Mouse (Mus musculus) mature B cell (primary cell): Measurements from ENCODE around the gene Map4k2.

ENCODE experiments used
- in situ Hi-C: fragments of 300-500 bp; cut with MboI; formaldehyde crosslinking; loops from 2 replicates; pipeline ENCODE4 v1.14.3; 2019

Gene Map4k2

GRCm38 (mm10) chr19:6315573-6315972 is 25.4 kb upstream of the Map4k2 start:
- in situ Hi-C loops = no loop called here

GRCm38 (mm10) chr19:6318145-6318544 is 22.8 kb upstream of the Map4k2 start:
- in situ Hi-C loops = no loop called here

DNA sequence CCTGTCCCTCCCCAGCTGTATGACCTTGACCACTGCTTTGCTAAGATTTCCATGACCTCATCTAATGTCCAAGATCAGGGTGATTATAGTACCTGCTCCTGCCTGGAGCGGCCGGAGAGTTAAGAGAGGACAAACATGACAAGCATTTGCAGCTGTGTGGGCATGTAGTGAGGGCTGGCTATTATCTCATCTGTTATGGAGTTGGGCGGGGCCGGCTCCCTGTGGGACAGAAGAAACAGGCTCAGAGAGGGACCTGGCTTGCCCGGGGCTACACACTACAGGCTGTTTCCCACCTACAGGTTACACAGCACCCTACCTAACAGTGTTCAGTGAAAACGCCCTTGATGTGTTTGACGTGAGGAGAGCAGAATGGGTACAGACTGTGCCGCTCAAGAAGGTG is 19.6 kb upstream of the Map4k2 start:
- in situ Hi-C loops = no loop called here

GRCm38 (mm10) chr19:6321786-6322621 is 18.9 kb upstream of the Map4k2 start:
- in situ Hi-C loops = no loop called here

DNA sequence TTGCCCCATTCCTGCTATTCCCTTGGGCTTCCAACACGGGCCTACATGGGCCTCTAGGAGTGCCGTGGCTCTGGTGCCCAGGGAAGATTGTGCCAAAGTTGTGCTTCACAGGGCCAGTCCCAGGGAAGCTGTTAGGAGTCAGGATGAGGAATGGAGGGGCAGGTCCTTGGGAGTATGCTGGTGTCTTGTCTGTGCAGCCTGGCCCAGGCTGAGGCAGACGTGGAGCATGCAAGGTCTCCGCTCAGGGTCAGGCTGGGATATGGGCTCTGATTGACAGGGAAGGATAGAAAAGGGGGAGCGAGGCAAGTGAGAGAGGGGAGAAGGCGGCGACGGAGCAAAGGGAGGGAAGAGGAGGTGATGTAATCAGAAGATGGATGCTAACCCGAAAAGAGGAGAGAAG is 16.2 kb upstream of the Map4k2 start:
- in situ Hi-C loops = no loop called here

- in situ Hi-C loops = no loop called here
Observed at GRCm38 (mm10) chr19:6331178-6331577, 9.8 kb upstream of the Map4k2 start.

GRCm38 (mm10) chr19:6331719-6332516 is 9.0 kb upstream of the Map4k2 start:
- in situ Hi-C loops = no loop called here

DNA sequence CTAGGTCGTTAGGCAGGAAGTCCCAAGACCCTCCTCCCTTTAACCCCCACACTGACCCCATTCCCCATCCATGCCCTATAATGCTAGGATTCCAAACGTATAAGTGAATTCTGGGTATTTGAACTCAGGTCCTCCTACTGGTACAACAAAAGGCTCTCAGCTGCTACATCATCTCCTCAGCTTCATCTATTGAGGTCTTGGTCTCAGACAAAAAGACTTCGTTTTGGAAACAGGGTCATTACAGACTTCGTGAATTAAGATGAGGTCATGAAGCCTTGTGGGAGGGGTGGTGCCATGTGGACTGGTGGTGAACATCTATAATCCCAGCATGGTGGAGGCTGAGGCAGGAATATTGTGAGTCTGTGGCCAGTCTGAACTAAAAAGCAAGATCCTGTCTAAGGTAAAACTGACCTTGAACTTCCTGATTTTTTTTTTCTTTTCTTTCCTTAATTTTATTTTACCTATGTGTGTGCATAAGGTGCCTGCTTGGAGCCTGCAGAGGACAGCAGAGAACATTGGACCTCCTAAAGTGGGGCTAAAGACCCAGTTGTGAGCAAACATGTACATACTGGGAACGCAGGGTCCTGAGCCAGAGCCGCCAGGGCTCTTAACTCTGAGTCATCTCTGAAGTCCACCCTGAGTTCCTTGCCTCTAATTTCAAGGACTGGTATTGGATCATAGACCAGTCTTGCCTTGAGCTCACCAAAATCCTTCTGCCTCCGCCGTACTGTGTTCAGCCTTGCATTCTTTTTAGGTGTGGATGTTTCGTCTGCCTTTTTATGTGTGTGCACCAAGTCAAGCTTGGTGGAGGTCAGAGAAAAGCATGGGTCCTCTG is 7.0 kb upstream of the Map4k2 start:
- in situ Hi-C loops = no loop called here

- in situ Hi-C loops = no loop called here
Observed at GRCm38 (mm10) chr19:6334673-6335457, 6.1 kb upstream of the Map4k2 start, which contains the start of gene Men1. TSS of gene Men1 (plus strand) at chr19:6334979.

- in situ Hi-C loops = no loop called here
Observed at GRCm38 (mm10) chr19:6335458-6335827, 5.5 kb upstream of the Map4k2 start.

GRCm38 (mm10) chr19:6336920-6337319 is 4.0 kb upstream of the Map4k2 start:
- in situ Hi-C loops = no loop called here

DNA sequence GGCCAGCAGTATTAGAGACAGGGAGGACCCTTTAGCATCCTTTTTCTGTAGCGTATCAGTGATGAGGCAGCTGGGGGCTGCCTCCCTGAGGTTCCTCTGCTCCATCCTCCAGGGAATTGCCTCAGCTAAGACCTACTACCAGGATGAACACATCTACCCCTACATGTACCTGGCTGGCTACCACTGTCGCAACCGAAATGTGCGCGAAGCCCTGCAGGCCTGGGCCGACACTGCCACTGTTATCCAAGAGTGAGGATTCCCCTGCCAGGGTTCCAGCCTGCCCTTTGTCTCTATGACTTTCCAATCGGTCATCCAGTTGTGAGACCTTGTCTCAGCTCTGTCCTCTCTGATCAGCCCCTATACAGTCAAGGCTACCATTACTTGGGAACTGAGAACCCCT is 2.8 kb upstream of the Map4k2 start:
- in situ Hi-C loops = no loop called here

DNA sequence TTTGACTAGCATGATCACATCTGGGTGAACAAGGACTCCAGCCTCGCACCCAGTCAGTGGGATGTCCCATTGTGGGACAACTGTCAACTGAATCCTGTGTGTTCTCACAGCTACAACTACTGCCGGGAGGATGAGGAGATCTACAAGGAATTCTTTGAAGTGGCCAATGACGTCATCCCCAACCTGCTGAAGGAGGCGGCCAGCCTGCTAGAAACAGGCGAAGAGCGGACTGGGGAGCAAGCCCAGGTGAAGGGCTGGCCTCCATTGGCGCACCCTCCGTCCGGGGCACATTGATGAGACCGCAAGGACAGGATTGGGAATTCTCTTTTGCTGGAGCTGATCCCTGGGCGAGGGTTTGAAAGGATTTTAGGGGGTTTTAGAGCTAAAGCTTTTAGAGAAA is 2.2 kb upstream of the Map4k2 start:
- in situ Hi-C loops = no loop called here

DNA sequence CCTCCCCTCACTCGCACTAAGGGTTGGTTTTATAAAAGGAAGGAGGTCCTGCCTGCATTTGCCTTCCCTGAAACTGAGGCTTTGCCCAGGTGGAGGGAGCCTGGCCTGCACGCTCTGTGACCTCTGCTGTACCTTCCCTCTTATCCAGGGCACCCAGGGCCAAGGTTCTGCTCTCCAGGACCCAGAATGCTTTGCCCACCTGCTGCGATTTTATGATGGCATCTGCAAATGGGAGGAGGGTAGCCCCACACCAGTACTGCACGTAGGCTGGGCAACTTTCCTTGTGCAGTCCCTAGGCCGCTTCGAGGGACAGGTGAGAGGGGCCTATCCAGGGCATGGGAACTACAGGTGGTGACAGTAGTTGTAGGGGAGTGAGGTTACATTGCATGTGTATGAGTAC is 1.7 kb upstream of the Map4k2 start:
- in situ Hi-C loops = no loop called here

DNA sequence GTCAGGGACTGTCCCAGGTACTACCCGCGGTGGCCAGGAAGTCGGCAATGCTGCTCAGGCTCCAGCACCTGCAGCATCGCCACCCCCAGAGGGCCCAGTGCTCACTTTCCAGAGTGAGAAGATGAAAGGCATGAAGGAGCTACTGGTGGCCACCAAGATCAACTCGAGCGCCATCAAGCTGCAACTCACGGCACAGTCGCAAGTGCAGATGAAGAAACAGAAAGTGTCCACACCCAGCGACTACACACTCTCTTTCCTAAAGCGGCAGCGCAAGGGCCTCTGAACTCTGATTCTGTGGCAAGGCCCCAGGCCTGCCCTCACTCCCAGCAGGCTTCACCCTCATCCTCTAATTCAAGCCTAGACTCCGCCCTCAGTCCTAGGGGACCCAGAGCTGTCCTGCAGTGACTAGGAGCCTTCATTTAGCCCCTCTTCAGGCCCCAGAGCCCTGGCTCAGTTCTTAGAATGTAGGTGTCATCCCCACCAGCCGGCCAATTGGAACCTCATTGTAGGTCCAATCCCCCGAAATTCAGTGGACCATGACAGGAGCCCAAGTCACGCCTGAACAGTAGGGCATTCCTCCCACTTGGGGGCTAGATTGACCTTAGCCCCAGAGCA is 938 bp upstream of the Map4k2 start:
- in situ Hi-C loops = no loop called here

- in situ Hi-C loops = no loop called here
Observed at GRCm38 (mm10) chr19:6341453-6342077, 630 bp downstream of the Map4k2 start.

- in situ Hi-C loops = no loop called here
Observed at GRCm38 (mm10) chr19:6342276-6342933, 1.5 kb downstream of the Map4k2 start.

- in situ Hi-C loops = no loop called here
Observed at GRCm38 (mm10) chr19:6343066-6343925, 2.4 kb downstream of the Map4k2 start.

DNA sequence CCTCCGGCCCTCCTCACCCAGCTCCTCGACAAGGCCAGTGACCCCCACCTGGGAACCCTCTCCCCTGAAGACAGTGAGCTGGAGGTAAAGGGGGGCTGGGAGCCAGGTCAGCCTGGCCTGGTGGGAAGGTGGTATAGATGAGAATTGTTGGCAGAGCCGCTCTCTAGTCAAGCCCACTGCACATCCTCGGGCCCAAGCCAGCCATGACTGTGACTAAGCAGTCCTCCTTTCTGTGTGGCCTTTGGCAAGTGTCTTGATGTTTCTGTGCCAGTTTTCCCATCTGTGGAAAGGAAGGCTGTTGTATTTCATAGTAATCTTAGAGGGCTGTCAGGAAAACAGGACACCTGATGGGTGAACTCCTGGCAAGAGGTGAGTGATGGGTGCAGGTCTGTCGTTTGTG is 3.1 kb downstream of the Map4k2 start:
- in situ Hi-C loops = no loop called here
